Mouse (Mus musculus): ENCODE results near the gene Plekhj1.

GRCm38 (mm10) chr10:80758651-80759050 is 39.8 kb downstream of the Plekhj1 start:
- no peak for TF ChIP-seq POLR2A (IDR thresholded peaks at IDR 0.05; ENCODE audit: low read depth, low read length)
- TF ChIP-seq CTCF (conservative IDR thresholded peaks at IDR 0.05; ENCODE audit: insufficient read depth, insufficient read length, low read depth, low read length) = no peak
